Mouse (Mus musculus): Measurements from ENCODE around the gene Cd99l2.

The Cd99l2 gene

GRCm38 (mm10) chrX:71467491-71467890 is 25.2 kb downstream of the Cd99l2 start:
- DNase-seq: no peak

GRCm38 (mm10) chrX:71465417-71465816 is 27.2 kb downstream of the Cd99l2 start:
- no peak for DNase-seq

- DNase-seq: no peak
These were observed 28.4 kb downstream of the Cd99l2 start for GRCm38 (mm10) chrX:71464138-71464826.

- no peak for DNase-seq
These were observed 36.4 kb downstream of the Cd99l2 start for GRCm38 (mm10) chrX:71456078-71456737.

GRCm38 (mm10) chrX:71442916-71443315 is 49.7 kb downstream of the Cd99l2 start:
- no peak for DNase-seq

GRCm38 (mm10) chrX:71439473-71439872 is 53.2 kb downstream of the Cd99l2 start:
- no peak for DNase-seq

- no peak for DNase-seq
These were observed 57.1 kb downstream of the Cd99l2 start for GRCm38 (mm10) chrX:71435542-71435941.

GRCm38 (mm10) chrX:71434860-71435259 is 57.8 kb downstream of the Cd99l2 start:
- no peak for DNase-seq

GRCm38 (mm10) chrX:71434448-71434847 is 58.2 kb downstream of the Cd99l2 start:
- DNase-seq: no peak

- DNase-seq: no peak
These were observed 61.7 kb downstream of the Cd99l2 start for GRCm38 (mm10) chrX:71430900-71431299.

- no peak for DNase-seq
These were observed 65.2 kb downstream of the Cd99l2 start for GRCm38 (mm10) chrX:71427491-71427890.

GRCm38 (mm10) chrX:71425746-71426519 is 66.7 kb downstream of the Cd99l2 start:
- DNase-seq: peak; percentile 91

- DNase-seq: peak; percentile 19
These were observed 67.8 kb downstream of the Cd99l2 start for GRCm38 (mm10) chrX:71424852-71425251.

- DNase-seq: no peak
These were observed 79.0 kb downstream of the Cd99l2 start for GRCm38 (mm10) chrX:71413616-71414015.

- no peak for DNase-seq
These were observed 79.9 kb downstream of the Cd99l2 start for GRCm38 (mm10) chrX:71412776-71413175.

GRCm38 (mm10) chrX:71408386-71408785 is 84.3 kb downstream of the Cd99l2 start:
- no peak for DNase-seq

GRCm38 (mm10) chrX:71406290-71406689 is 86.4 kb downstream of the Cd99l2 start:
- no peak for DNase-seq

GRCm38 (mm10) chrX:71396326-71396725 is 96.3 kb downstream of the Cd99l2 start:
- DNase-seq: no peak

- peak; percentile 39 for DNase-seq
These were observed 111.1 kb downstream of the Cd99l2 start for GRCm38 (mm10) chrX:71381571-71381970.

GRCm38 (mm10) chrX:71378435-71378834 is 114.2 kb downstream of the Cd99l2 start:
- no peak for DNase-seq

GRCm38 (mm10) chrX:71376781-71377180 is 115.9 kb downstream of the Cd99l2 start:
- DNase-seq: no peak

All from thymus, postnatal 4 days (tissue).